ENCODE assay signal across 8 mouse cellular contexts in genomic region chr12:13602414-13602813, GRCm38 (mm10).
DNase-seq lines count a peak whose midpoint lies in the region.

No protein-coding gene starts in this region.

- peak; percentile 32 for DNase-seq in heart, postnatal 4 days
- DNase-seq in heart, adult 9 months (ENCODE audit: low spot score in 2 of 2) = no peak
- DNase-seq in A20 (ENCODE audit: low read depth, low spot score) = peak; percentile 40
- DNase-seq in adrenal gland, postnatal 10 days = peak; percentile 55
- DNase-seq in kidney, postnatal 10 days = peak; percentile 34
- DNase-seq in spleen, postnatal 14 days (ENCODE audit: low spot score in 2 of 2) = no peak
- no peak for DNase-seq in cerebellum, postnatal 4 days (ENCODE audit: low spot score in 2 of 2)
- DNase-seq in thymus, adult 18-20 months = no peak

Comparison
In these comparisons a context has a peak if more than half of its experiments do, and no peak if none do; other contexts are left out.
1. DNase-seq: peak in heart, postnatal 4 days (single experiment), A20 (single experiment), adrenal gland, postnatal 10 days (single experiment) and kidney, postnatal 10 days (single experiment); none in heart, adult 9 months (0 of 2), spleen, postnatal 14 days (0 of 2), cerebellum, postnatal 4 days (0 of 2) and thymus, adult 18-20 months (0 of 2).